Mouse (Mus musculus) bone marrow, adult 2 months (tissue): ENCODE results near the gene Myom3.

Experiments used
- CTCF ChIP-seq: fragments of 200-500 bp; IDR thresholded peaks from 2 replicates; pipeline ENCODE4 v1.5.1; 2011; ENCODE audit warnings: low read length, control low read depth; ENCODE audit not compliant: control insufficient read depth, insufficient read depth
- POLR2A ChIP-seq: fragments of 200-500 bp; IDR thresholded peaks from 2 replicates; pipeline ENCODE4 v1.6.1; 2011; ENCODE audit warnings: low read depth, mild to moderate bottlenecking, control low read depth, low read length, borderline replicate concordance; ENCODE audit not compliant: control insufficient read depth

- TF ChIP-seq POLR2A (no peak), CTCF (no peak)
Observed at GRCm38 (mm10) chr4:135792821-135793220, 33.3 kb downstream of the Myom3 start.
